Mouse (Mus musculus): Measurements from ENCODE around the gene Olfr374. TPM values are rescaled to one million over a fixed set of nuclear protein-coding genes. Genes with fewer than 3 reads are reported as not detected.

Olfr374 gene
- polyA plus RNA-seq, 1 experiment from 2014 or later: 0.17 TPM

GRCm38 (mm10) chr8:72143256-72143824, 36.5 kb downstream of the Olfr374 start:
- Histone ChIP-seq H3K9me3 (ENCODE audit: control insufficient read depth, low read length) (no peaks in the 10 kb centered on the region), H3K4me3 (ENCODE audit: low read depth, low read length) (no peak overlapping the region), H3K36me3 (ENCODE audit: control insufficient read depth, insufficient read depth, low read length) (peaks cover 99% of the 10 kb centered on the region), H3K4me1 (ENCODE audit: control insufficient read depth, insufficient read depth, low read length) (no peaks in the 10 kb centered on the region), H3K27ac (replicated peaks; ENCODE audit: low read depth, low read length) (no peak overlapping the region), H3K4me2 (ENCODE audit: low read depth, low read length) (no peak overlapping the region), H3K9ac (ENCODE audit: low read depth, low read length) (no peak overlapping the region), H3K27me3 (replicated peaks; ENCODE audit: control insufficient read depth, insufficient read depth, low read length) (no peaks in the 10 kb centered on the region)
- DNase-seq (ENCODE audit: low spot score) (no peak), ATAC-seq (ENCODE audit: low read depth) (no peak)
- WGBS: 95% methylated on average over 13 of the region's 13 CpGs

- H3K4me2 ChIP-seq (ENCODE audit: low read depth, low read length): no peak overlapping the region
- no peak for ATAC-seq (ENCODE audit: low read depth)
- 90% methylated on average over 5 of the region's 5 CpGs for WGBS
- H3K9me3 ChIP-seq (ENCODE audit: control insufficient read depth, low read length): no peaks in the 10 kb centered on the region
- H3K4me1 ChIP-seq (ENCODE audit: control insufficient read depth, insufficient read depth, low read length): no peaks in the 10 kb centered on the region
- no peak overlapping the region for H3K27ac ChIP-seq (replicated peaks; ENCODE audit: low read depth, low read length)
- H3K9ac ChIP-seq (ENCODE audit: low read depth, low read length): no peak overlapping the region
- H3K27me3 ChIP-seq (replicated peaks; ENCODE audit: control insufficient read depth, insufficient read depth, low read length): no peaks in the 10 kb centered on the region
- H3K36me3 ChIP-seq (ENCODE audit: control insufficient read depth, insufficient read depth, low read length): peaks cover 96% of the 10 kb centered on the region
- DNase-seq (ENCODE audit: low spot score): no peak
- H3K4me3 ChIP-seq (ENCODE audit: low read depth, low read length): no peak overlapping the region
Measured at GRCm38 (mm10) chr8:72144345-72144975, 37.6 kb downstream of the Olfr374 start.

GRCm38 (mm10) chr8:72145511-72145910, 38.7 kb downstream of the Olfr374 start:
- no peak overlapping the region for H3K4me3 ChIP-seq (ENCODE audit: low read depth, low read length)
- no peaks in the 10 kb centered on the region for H3K27me3 ChIP-seq (replicated peaks; ENCODE audit: control insufficient read depth, insufficient read depth, low read length)

GRCm38 (mm10) chr8:72146056-72146455, 39.2 kb downstream of the Olfr374 start:
- WGBS: 100% methylated on average over 1 of the region's 1 CpGs
- ATAC-seq (ENCODE audit: low read depth) (no peak), DNase-seq (ENCODE audit: low spot score) (no peak)
- no peak overlapping the region for H3K4me3 ChIP-seq (ENCODE audit: low read depth, low read length)
- H3K36me3 ChIP-seq (ENCODE audit: control insufficient read depth, insufficient read depth, low read length): peaks cover 96% of the 10 kb centered on the region
- no peaks in the 10 kb centered on the region for H3K9me3 ChIP-seq (ENCODE audit: control insufficient read depth, low read length)
- H3K4me2 ChIP-seq (ENCODE audit: low read depth, low read length): no peak overlapping the region
- no peak overlapping the region for H3K9ac ChIP-seq (ENCODE audit: low read depth, low read length)
- H3K27me3 ChIP-seq (replicated peaks; ENCODE audit: control insufficient read depth, insufficient read depth, low read length): no peaks in the 10 kb centered on the region
- no peak overlapping the region for H3K27ac ChIP-seq (replicated peaks; ENCODE audit: low read depth, low read length)
- H3K4me1 ChIP-seq (ENCODE audit: control insufficient read depth, insufficient read depth, low read length): no peaks in the 10 kb centered on the region

More at GRCm38 (mm10) chr8:72145511-72145910, 38.7 kb downstream of the Olfr374 start:
- no peak overlapping the region for H3K9ac ChIP-seq (ENCODE audit: low read depth, low read length)
- no peak overlapping the region for H3K4me2 ChIP-seq (ENCODE audit: low read depth, low read length)
- DNase-seq (ENCODE audit: low spot score): no peak
- peaks cover 96% of the 10 kb centered on the region for H3K36me3 ChIP-seq (ENCODE audit: control insufficient read depth, insufficient read depth, low read length)
- 88% methylated on average over 3 of the region's 3 CpGs for WGBS
- no peak overlapping the region for H3K27ac ChIP-seq (replicated peaks; ENCODE audit: low read depth, low read length)
- no peaks in the 10 kb centered on the region for H3K9me3 ChIP-seq (ENCODE audit: control insufficient read depth, low read length)
- no peaks in the 10 kb centered on the region for H3K4me1 ChIP-seq (ENCODE audit: control insufficient read depth, insufficient read depth, low read length)
- ATAC-seq (ENCODE audit: low read depth): no peak

- DNase-seq (ENCODE audit: low spot score): no peak
- H3K27ac ChIP-seq (replicated peaks; ENCODE audit: low read depth, low read length): no peak overlapping the region
- peaks cover 96% of the 10 kb centered on the region for H3K36me3 ChIP-seq (ENCODE audit: control insufficient read depth, insufficient read depth, low read length)
- H3K4me3 ChIP-seq (ENCODE audit: low read depth, low read length): no peak overlapping the region
- H3K27me3 ChIP-seq (replicated peaks; ENCODE audit: control insufficient read depth, insufficient read depth, low read length): no peaks in the 10 kb centered on the region
- WGBS: 83% methylated on average over 3 of the region's 3 CpGs
- no peak overlapping the region for H3K9ac ChIP-seq (ENCODE audit: low read depth, low read length)
- H3K4me2 ChIP-seq (ENCODE audit: low read depth, low read length): no peak overlapping the region
- ATAC-seq (ENCODE audit: low read depth): no peak
- no peaks in the 10 kb centered on the region for H3K9me3 ChIP-seq (ENCODE audit: control insufficient read depth, low read length)
- no peaks in the 10 kb centered on the region for H3K4me1 ChIP-seq (ENCODE audit: control insufficient read depth, insufficient read depth, low read length)
Measured at GRCm38 (mm10) chr8:72146556-72146955, 39.7 kb downstream of the Olfr374 start.

GRCm38 (mm10) chr8:72147266-72147665, 40.4 kb downstream of the Olfr374 start:
- no peak overlapping the region for H3K4me2 ChIP-seq (ENCODE audit: low read depth, low read length)
- peaks cover 96% of the 10 kb centered on the region for H3K36me3 ChIP-seq (ENCODE audit: control insufficient read depth, insufficient read depth, low read length)
- H3K4me3 ChIP-seq (ENCODE audit: low read depth, low read length): no peak overlapping the region
- H3K9ac ChIP-seq (ENCODE audit: low read depth, low read length): no peak overlapping the region
- H3K9me3 ChIP-seq (ENCODE audit: control insufficient read depth, low read length): no peaks in the 10 kb centered on the region
- no peak for DNase-seq (ENCODE audit: low spot score)
- H3K4me1 ChIP-seq (ENCODE audit: control insufficient read depth, insufficient read depth, low read length): no peaks in the 10 kb centered on the region
- no peak overlapping the region for H3K27ac ChIP-seq (replicated peaks; ENCODE audit: low read depth, low read length)
- no peak for ATAC-seq (ENCODE audit: low read depth)
- 67% methylated on average over 2 of the region's 2 CpGs for WGBS
- no peaks in the 10 kb centered on the region for H3K27me3 ChIP-seq (replicated peaks; ENCODE audit: control insufficient read depth, insufficient read depth, low read length)

GRCm38 (mm10) chr8:72149056-72149455, 42.2 kb downstream of the Olfr374 start:
- Histone ChIP-seq H3K9ac (ENCODE audit: low read depth, low read length) (no peak overlapping the region), H3K4me3 (ENCODE audit: low read depth, low read length) (no peak overlapping the region), H3K27me3 (replicated peaks; ENCODE audit: control insufficient read depth, insufficient read depth, low read length) (no peaks in the 10 kb centered on the region), H3K4me1 (ENCODE audit: control insufficient read depth, insufficient read depth, low read length) (no peaks in the 10 kb centered on the region), H3K4me2 (ENCODE audit: low read depth, low read length) (no peak overlapping the region), H3K36me3 (ENCODE audit: control insufficient read depth, insufficient read depth, low read length) (peaks cover 95% of the 10 kb centered on the region), H3K9me3 (ENCODE audit: control insufficient read depth, low read length) (no peaks in the 10 kb centered on the region), H3K27ac (replicated peaks; ENCODE audit: low read depth, low read length) (no peak overlapping the region)
- ATAC-seq (ENCODE audit: low read depth) (no peak), DNase-seq (ENCODE audit: low spot score) (no peak)
- 95% methylated on average over 1 of the region's 1 CpGs for WGBS

- no peaks in the 10 kb centered on the region for H3K9me3 ChIP-seq (ENCODE audit: control insufficient read depth, low read length)
- no peaks in the 10 kb centered on the region for H3K27me3 ChIP-seq (replicated peaks; ENCODE audit: control insufficient read depth, insufficient read depth, low read length)
- 84% methylated on average over 3 of the region's 3 CpGs for WGBS
- no peak overlapping the region for H3K27ac ChIP-seq (replicated peaks; ENCODE audit: low read depth, low read length)
- peaks cover 76% of the 10 kb centered on the region for H3K36me3 ChIP-seq (ENCODE audit: control insufficient read depth, insufficient read depth, low read length)
- no peak overlapping the region for H3K9ac ChIP-seq (ENCODE audit: low read depth, low read length)
- H3K4me1 ChIP-seq (ENCODE audit: control insufficient read depth, insufficient read depth, low read length): no peaks in the 10 kb centered on the region
- no peak for DNase-seq (ENCODE audit: low spot score)
- H3K4me3 ChIP-seq (ENCODE audit: low read depth, low read length): no peak overlapping the region
- H3K4me2 ChIP-seq (ENCODE audit: low read depth, low read length): no peak overlapping the region
- ATAC-seq (ENCODE audit: low read depth): no peak
Measured at GRCm38 (mm10) chr8:72151418-72152078, 44.7 kb downstream of the Olfr374 start.
